Mouse (Mus musculus): ENCODE measurements around the gene Ppm1b.

Gene Ppm1b

GRCm38 (mm10) chr17:84957487-84958259, 1.1 kb downstream of the Ppm1b start:
- in situ Hi-C loops (cut with MboI; ENCODE audit: low sequenced_read_pairs) = no loop called here

DNA sequence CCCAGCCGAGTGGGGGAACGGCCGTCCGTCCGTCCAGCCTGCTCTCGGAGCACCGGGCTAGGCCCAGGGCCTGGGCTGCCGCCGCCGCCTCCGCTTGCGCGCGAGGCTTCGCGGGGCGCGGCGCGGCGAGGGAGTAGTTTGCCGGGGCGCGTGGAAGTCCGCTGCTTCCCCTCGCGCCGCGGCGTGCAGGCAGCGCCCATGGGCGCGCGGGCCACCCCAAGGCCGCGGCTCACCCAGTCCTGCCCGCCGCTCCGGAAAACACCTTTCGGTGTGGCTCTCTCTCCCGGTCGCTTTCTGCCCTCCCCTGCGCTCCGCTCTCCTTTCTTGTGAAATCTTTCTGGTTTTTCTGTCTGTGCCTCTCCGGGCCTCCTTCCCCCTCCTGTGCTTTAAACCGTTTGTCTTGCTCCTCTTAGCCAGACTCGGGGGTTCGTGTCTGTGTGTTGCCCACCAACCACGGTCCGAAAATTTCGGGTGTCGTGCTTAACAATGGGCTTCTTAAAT, 1.9 kb downstream of the Ppm1b start:
- in situ Hi-C loops (cut with MboI; ENCODE audit: low sequenced_read_pairs) = no loop called here

DNA sequence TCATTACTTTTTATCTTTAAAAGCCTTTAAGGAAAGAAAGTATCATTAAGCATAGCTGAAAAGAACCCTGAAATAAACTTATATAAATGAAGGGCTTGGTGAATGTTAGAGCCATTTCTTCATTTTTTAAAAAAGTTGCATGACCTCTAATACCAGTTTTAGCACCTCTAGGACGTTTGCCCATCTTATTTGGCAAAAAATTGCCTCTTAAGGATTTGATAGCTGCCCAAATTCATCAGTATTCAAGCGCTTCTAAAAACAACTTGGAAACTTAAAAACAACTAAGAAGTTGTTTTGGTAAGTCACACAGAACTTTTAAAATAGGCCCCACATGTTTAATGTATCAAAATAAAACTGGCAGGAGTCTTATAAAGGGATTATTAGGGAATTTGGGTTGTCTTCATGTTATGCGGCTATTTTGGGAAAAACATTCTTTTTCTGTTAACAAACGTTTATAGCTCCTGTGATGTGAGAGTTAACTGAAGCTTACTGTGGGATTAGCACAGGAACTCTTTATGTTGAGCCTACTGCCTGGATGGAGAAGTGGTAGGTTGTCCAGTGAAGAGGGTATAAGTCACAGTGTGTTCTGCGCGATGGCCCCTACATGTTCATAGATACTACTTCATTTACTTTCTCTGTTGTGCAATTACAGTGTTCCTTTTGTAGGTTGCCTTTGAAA, 2.6 kb downstream of the Ppm1b start:
- in situ Hi-C loops (cut with MboI; ENCODE audit: low sequenced_read_pairs) = no loop called here

DNA sequence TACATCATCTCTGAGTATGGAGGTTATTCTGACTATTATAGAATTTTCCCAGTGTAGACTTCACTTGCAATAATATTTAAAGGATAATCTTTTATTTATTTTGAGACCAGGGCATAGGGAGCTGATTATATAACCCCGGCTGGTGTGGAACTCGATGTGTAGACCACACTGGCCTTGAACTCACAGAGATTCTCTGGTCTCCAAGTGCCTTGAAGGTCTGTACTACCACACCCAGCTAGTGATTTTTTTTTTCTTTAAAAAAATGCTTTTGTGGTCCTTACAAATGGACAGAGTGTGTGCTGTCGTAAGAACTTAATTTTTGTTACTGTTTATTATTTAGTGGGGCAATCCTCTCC, 3.1 kb downstream of the Ppm1b start:
- in situ Hi-C loops (cut with MboI; ENCODE audit: low sequenced_read_pairs) = no loop called here

GRCm38 (mm10) chr17:84960136-84960535, 3.6 kb downstream of the Ppm1b start:
- in situ Hi-C loops (cut with MboI; ENCODE audit: low sequenced_read_pairs) = no loop called here

DNA sequence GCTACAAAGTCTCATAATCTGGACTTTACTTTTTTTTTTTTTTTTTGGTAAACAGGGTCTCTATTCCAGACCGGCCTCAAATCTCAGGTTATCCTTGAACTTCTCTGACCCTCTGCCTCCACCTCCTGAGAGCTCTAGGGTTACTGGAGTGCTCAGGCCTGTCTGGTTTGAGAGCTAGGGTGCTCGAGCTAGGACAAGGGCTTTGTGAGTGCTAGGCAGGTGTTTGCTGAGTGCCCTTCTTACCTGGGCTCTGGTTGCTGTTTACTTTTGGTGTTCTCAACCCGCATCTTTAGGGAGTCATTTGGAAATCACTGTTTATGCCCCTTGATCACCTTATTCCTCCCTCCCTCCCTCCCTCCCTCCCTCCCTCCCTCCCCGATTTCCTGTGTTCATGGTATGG, 5.5 kb downstream of the Ppm1b start:
- in situ Hi-C loops (cut with MboI; ENCODE audit: low sequenced_read_pairs) = no loop called here

- in situ Hi-C loops (cut with MboI; ENCODE audit: low sequenced_read_pairs) = no loop called here
Observed at GRCm38 (mm10) chr17:84963651-84964050, 7.1 kb downstream of the Ppm1b start.

DNA sequence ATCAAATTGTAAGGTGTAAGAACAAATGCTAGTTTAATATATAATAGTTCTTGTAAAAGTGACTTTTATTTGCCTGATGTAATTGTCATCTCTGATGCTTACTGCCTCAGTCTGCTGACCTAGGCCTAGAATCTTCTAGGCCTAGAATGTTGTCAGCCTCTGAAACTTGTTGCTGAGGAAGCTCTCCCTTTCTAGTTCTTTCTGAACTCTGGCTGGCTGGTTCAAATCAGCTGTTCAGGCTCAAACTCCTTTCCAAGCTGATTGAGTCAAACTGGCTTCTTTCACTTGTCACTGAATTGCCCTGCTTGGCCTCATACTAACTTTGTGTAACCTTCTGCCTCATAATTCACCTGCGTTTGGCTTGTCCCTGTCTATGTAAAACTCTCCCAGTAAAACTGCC, 9.7 kb downstream of the Ppm1b start:
- in situ Hi-C loops (cut with MboI; ENCODE audit: low sequenced_read_pairs) = no loop called here

GRCm38 (mm10) chr17:84967045-84967444, 10.5 kb downstream of the Ppm1b start:
- in situ Hi-C loops (cut with MboI; ENCODE audit: low sequenced_read_pairs) = no loop called here

DNA sequence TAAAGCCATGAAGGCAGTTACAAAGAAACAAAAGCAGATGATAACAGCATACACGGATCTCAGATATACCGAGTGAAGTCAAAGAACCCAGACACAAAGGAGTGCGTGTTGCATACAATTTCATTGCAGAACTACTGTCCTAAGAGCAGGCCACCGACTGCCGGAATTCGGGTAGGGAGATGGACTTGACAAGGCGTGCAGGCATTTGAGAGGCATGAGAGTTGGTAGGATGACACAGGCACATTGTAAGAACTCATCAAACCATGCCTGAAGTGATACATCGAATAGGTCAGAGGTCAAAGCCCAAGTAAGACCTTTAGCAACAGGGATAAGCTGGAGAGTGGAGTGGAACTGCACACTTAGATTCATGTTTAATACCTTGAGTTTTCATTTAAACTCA, 13.4 kb downstream of the Ppm1b start:
- in situ Hi-C loops (cut with MboI; ENCODE audit: low sequenced_read_pairs) = no loop called here

- in situ Hi-C loops (cut with MboI; ENCODE audit: low sequenced_read_pairs) = no loop called here
Observed at GRCm38 (mm10) chr17:84981721-84982120, 25.2 kb downstream of the Ppm1b start.

- in situ Hi-C loops (cut with MboI; ENCODE audit: low sequenced_read_pairs) = no loop called here
Observed at GRCm38 (mm10) chr17:84982735-84983134, 26.2 kb downstream of the Ppm1b start.

GRCm38 (mm10) chr17:84986368-84986767, 29.8 kb downstream of the Ppm1b start:
- in situ Hi-C loops (cut with MboI; ENCODE audit: low sequenced_read_pairs) = no loop called here

DNA sequence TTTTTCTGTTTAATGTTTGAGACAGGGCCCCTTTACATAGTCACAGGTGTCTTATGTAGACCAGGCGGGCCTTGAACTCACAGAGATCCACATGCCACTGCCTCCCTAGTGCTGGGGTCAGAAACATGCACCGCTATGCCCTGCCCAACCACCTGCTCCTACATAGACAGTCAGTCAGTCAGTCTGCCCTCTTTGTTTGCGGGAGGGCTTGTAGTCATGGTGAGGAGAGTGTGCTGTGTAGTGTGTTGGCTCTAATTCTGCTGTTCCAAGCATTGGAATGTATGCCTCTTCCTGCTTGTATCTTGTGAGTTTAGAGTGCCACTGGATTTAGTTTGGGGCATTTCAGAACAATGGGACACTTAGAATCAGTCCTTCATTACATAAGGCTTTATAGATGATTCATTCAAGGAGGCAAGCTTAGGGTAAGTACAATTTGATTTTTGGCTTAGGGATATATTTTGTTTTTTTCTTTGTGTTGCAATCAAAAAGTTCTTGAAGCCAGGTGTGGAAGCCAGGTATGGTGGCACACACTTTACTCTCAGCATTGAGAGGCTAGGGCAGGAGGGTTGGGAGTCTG, 31.4 kb downstream of the Ppm1b start:
- in situ Hi-C loops (cut with MboI; ENCODE audit: low sequenced_read_pairs) = no loop called here

DNA sequence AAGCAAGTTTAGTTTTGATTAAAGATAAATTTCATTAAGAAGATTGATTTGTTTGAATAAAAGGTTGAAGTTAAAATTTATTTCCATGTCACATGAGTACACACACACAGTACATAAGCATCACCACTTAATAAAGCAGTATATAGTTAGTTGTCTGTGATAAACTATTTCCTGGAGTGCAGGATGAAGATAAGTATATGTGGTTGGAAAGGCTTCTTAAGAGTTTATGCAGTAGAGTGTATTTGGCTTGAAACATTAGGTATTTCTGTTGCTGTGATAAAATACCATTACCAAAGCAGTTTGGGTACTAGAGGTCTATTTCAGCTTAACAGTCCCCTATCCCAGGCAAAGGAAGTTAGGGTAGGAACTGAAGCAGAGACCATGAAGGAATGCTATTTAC, 32.0 kb downstream of the Ppm1b start:
- in situ Hi-C loops (cut with MboI; ENCODE audit: low sequenced_read_pairs) = no loop called here

GRCm38 (mm10) chr17:84995844-84996243, 39.3 kb downstream of the Ppm1b start:
- in situ Hi-C loops (cut with MboI; ENCODE audit: low sequenced_read_pairs) = no loop called here

- in situ Hi-C loops (cut with MboI; ENCODE audit: low sequenced_read_pairs) = no loop called here
Observed at GRCm38 (mm10) chr17:84997639-84998038, 41.1 kb downstream of the Ppm1b start.

- in situ Hi-C loops (cut with MboI; ENCODE audit: low sequenced_read_pairs) = no loop called here
Observed at GRCm38 (mm10) chr17:84999636-85000035, 43.1 kb downstream of the Ppm1b start.

- in situ Hi-C loops (cut with MboI; ENCODE audit: low sequenced_read_pairs) = no loop called here
Observed at GRCm38 (mm10) chr17:85013485-85013884, 56.9 kb downstream of the Ppm1b start.

DNA sequence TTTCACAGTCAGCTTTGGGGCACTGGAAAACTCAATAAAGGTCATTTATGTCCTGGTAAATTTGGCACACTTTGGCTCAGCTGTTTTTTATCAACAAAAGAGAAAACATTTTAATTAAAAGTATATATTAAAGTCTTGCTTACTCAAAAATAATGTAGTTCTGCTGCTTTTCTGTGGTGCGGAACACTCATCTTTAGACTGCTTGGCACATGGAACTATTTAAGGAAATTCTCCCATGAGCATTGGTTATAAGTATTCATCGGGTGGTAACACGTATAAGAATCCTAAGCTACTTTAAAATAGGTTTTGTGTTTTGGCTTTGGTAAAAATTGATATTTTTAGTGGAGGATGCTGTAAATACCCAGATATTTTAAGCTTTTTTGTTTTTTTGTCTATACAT, 58.1 kb downstream of the Ppm1b start:
- in situ Hi-C loops (cut with MboI; ENCODE audit: low sequenced_read_pairs) = no loop called here

GRCm38 (mm10) chr17:85018344-85018743, 61.8 kb downstream of the Ppm1b start:
- in situ Hi-C loops (cut with MboI; ENCODE audit: low sequenced_read_pairs) = no loop called here

- in situ Hi-C loops (cut with MboI; ENCODE audit: low sequenced_read_pairs) = no loop called here
Observed at GRCm38 (mm10) chr17:85018794-85019193, 62.3 kb downstream of the Ppm1b start.

All from CH12F3 (cell line).